Mouse (Mus musculus): Measurements from ENCODE around the gene Ankrd13b. TPM values are rescaled to one million over a fixed set of nuclear protein-coding genes. Genes with fewer than 3 reads are reported as not detected.

Gene Ankrd13b
- total and polyA plus RNA-seq, 3 experiments, result 22.6 to 54.0 TPM; not detected in 1

GRCm38 (mm10) chr11:77504377-77504776 is 14.9 kb upstream of the Ankrd13b start:
- no peaks in the 10 kb centered on the region for H3K9me3 ChIP-seq (replicated peaks; ENCODE audit: insufficient read depth, low read length)
- no peak overlapping the region for H3K4me3 ChIP-seq (ENCODE audit: control insufficient read depth in 1 of 2, insufficient read depth in 1 of 2, low read depth in 2 of 2, low read length in 2 of 2)
- H3K36me3 ChIP-seq (ENCODE audit: control insufficient read depth in 1 of 2, insufficient read depth in 2 of 2, low read length in 2 of 2), result peaks cover 0 to 1% of the 10 kb centered on the region in 2 experiments; a peak in 1 of 4 replicates
- no peak overlapping the region for H3K27ac ChIP-seq (ENCODE audit: control insufficient read depth, low read depth, low read length)
- H3K79me2 ChIP-seq (ENCODE audit: control insufficient read depth, insufficient read depth, low read length, poor library complexity), result no peaks in the 10 kb centered on the region
- no peaks in the 10 kb centered on the region for H3K27me3 ChIP-seq (ENCODE audit: control insufficient read depth in 1 of 2, insufficient read depth in 2 of 2, low read length in 2 of 2)
- peaks cover 0 to 4% of the 10 kb centered on the region in 2 experiments; a peak in 1 of 4 replicates for H3K4me1 ChIP-seq (ENCODE audit: control insufficient read depth in 1 of 2, insufficient read depth in 2 of 2, low read length in 2 of 2)
- TF ChIP-seq MYB (IDR thresholded peaks at IDR 0.05; ENCODE audit: low read depth, low read length) (no peak), MAX (IDR thresholded peaks at IDR 0.05; ENCODE audit: low read length) (no peak), POLR2A (IDR thresholded peaks at IDR 0.05; ENCODE audit: control insufficient read depth in 1 of 2, insufficient read depth in 1 of 2, low read depth in 1 of 2, low read length in 2 of 2, poor library complexity in 1 of 2) (no peak), ZKSCAN1 (IDR thresholded peaks at IDR 0.05; ENCODE audit: low read depth, low read length) (no peak), CHD1 (IDR thresholded peaks at IDR 0.05; ENCODE audit: low read depth, low read length) (no peak)
- no peak for DNase-seq (ENCODE audit: low read depth, low spot score)
- H3K9ac ChIP-seq (ENCODE audit: control insufficient read depth, low read depth, low read length, poor library complexity, severe bottlenecking), result no peak overlapping the region

- H3K36me3 ChIP-seq (ENCODE audit: control insufficient read depth in 1 of 2, insufficient read depth in 2 of 2, low read length in 2 of 2), result peaks cover 0 to 1% of the 10 kb centered on the region in 2 experiments; a peak in 1 of 4 replicates
- H3K79me2 ChIP-seq (ENCODE audit: control insufficient read depth, insufficient read depth, low read length, poor library complexity), result peaks cover under 1% of the 10 kb centered on the region; the same call in 1 of the 2 replicates
- TF ChIP-seq RAD21 (IDR thresholded peaks at IDR 0.05; ENCODE audit: low read depth, low read length) (no peak), MEF2A (IDR thresholded peaks at IDR 0.05; ENCODE audit: extremely low read depth, insufficient replicate concordance, low read depth, low read length, poor library complexity, severe bottlenecking) (no peak), SMC3 (IDR thresholded peaks at IDR 0.05; ENCODE audit: low read depth, low read length) (no peak), JUND (IDR thresholded peaks at IDR 0.05; ENCODE audit: low read depth, low read length) (no peak), MAFK (IDR thresholded peaks at IDR 0.05; ENCODE audit: borderline replicate concordance, low read depth, low read length) (no peak), UBTF (IDR thresholded peaks at IDR 0.05; ENCODE audit: borderline replicate concordance, insufficient read depth, low read depth, low read length) (no peak), EP300 (IDR thresholded peaks at IDR 0.05; ENCODE audit: low read depth in 1 of 2, low read length in 2 of 2) (no peak), CHD1 (IDR thresholded peaks at IDR 0.05; ENCODE audit: low read depth, low read length) (no peak), ZMIZ1 (IDR thresholded peaks at IDR 0.05; ENCODE audit: low read depth, low read length) (no peak), CHD2 (IDR thresholded peaks at IDR 0.05; ENCODE audit: low read length) (no peak), SIN3A (IDR thresholded peaks at IDR 0.05; ENCODE audit: low read length) (no peak), TCF12 (IDR thresholded peaks at IDR 0.05; ENCODE audit: low read depth, low read length) (no peak), GABPA (IDR thresholded peaks at IDR 0.05; ENCODE audit: low read depth, low read length) (no peak), MYC (IDR thresholded peaks at IDR 0.05; ENCODE audit: low read depth, low read length) (no peak)
Observed at GRCm38 (mm10) chr11:77503511-77503910, 14.0 kb upstream of the Ankrd13b start.

More at GRCm38 (mm10) chr11:77503511-77503910, 14.0 kb upstream of the Ankrd13b start:
- Histone ChIP-seq H3K27ac (ENCODE audit: control insufficient read depth, low read depth, low read length) (no peak overlapping the region), H3K27me3 (ENCODE audit: control insufficient read depth in 1 of 2, insufficient read depth in 2 of 2, low read length in 2 of 2) (no peaks in the 10 kb centered on the region), H3K4me3 (ENCODE audit: control insufficient read depth in 1 of 2, insufficient read depth in 1 of 2, low read depth in 2 of 2, low read length in 2 of 2) (no peak overlapping the region), H3K9me3 (replicated peaks; ENCODE audit: insufficient read depth, low read length) (no peaks in the 10 kb centered on the region), H3K9ac (ENCODE audit: control insufficient read depth, low read depth, low read length, poor library complexity, severe bottlenecking) (no peak overlapping the region), H3K4me1 (ENCODE audit: control insufficient read depth in 1 of 2, insufficient read depth in 2 of 2, low read length in 2 of 2) (peaks cover 0 to 4% of the 10 kb centered on the region in 2 experiments; a peak in 1 of 4 replicates)
- no peak for DNase-seq (ENCODE audit: low read depth, low spot score)
